Mouse (Mus musculus) B cell, adult 2 months (primary cell): ENCODE measurements around the gene Mta2.
"Not testable (repeated sequence)": the region's sequence is repeated elsewhere in the genome, so short reads cannot be mapped to it uniquely, and the experiment has no call there.

Experiments
- DNase-seq, 2 experiments: peaks; one replicate each; pipeline ENCODE4 v3.0.0; 2022

The Mta2 gene

GRCm38 (mm10) chr19:8967893-8968292, 26.2 kb downstream of the Mta2 start:
- DNase-seq, result no peak

- not testable (repeated sequence) for DNase-seq
Measured at GRCm38 (mm10) chr19:8972491-8972890, 30.8 kb downstream of the Mta2 start.

- DNase-seq, result no peak
Measured at GRCm38 (mm10) chr19:8974638-8975037, 33.0 kb downstream of the Mta2 start.

- no peak for DNase-seq
Measured at GRCm38 (mm10) chr19:8975491-8975890, 33.8 kb downstream of the Mta2 start.

GRCm38 (mm10) chr19:8976535-8976934, 34.9 kb downstream of the Mta2 start:
- peak; percentile 72 to 74 for DNase-seq

GRCm38 (mm10) chr19:8980771-8981170, 39.1 kb downstream of the Mta2 start:
- DNase-seq, result peak; percentile 76 to 84

- DNase-seq, result peak; percentile 49 to 59
Measured at GRCm38 (mm10) chr19:8981450-8982168, 39.9 kb downstream of the Mta2 start.

- no peak for DNase-seq
Measured at GRCm38 (mm10) chr19:8982303-8983149, 40.9 kb downstream of the Mta2 start.

- DNase-seq, result peak; percentile 34 to 35
Measured at GRCm38 (mm10) chr19:8983150-8983650, 41.5 kb downstream of the Mta2 start.

GRCm38 (mm10) chr19:8984255-8984868, 42.7 kb downstream of the Mta2 start:
- DNase-seq, result peak; percentile 85 to 90

- DNase-seq, result no peak
Measured at GRCm38 (mm10) chr19:8985891-8986290, 44.2 kb downstream of the Mta2 start.

GRCm38 (mm10) chr19:8987816-8988215, 46.1 kb downstream of the Mta2 start:
- no peak for DNase-seq

- DNase-seq, result no peak
Measured at GRCm38 (mm10) chr19:8988346-8989065, 46.8 kb downstream of the Mta2 start.

- peak; percentile 73 to 76 for DNase-seq
Measured at GRCm38 (mm10) chr19:8989066-8989566, 47.4 kb downstream of the Mta2 start, which contains the start of gene Ahnak. TSS of gene Ahnak (plus strand) at chr19:8989284.

GRCm38 (mm10) chr19:8989567-8990431, 48.1 kb downstream of the Mta2 start:
- DNase-seq, result peak; percentile 73 to 75

- DNase-seq, result peak; percentile 39 to 51
Measured at GRCm38 (mm10) chr19:8990432-8991102, 48.9 kb downstream of the Mta2 start.

- DNase-seq, result peak in 1 of 2 experiments; percentile 16
Measured at GRCm38 (mm10) chr19:8991245-8991870, 49.7 kb downstream of the Mta2 start.

- DNase-seq, result no peak
Measured at GRCm38 (mm10) chr19:8991871-8992735, 50.4 kb downstream of the Mta2 start.
